ENCODE assay signal across 25 mouse cellular contexts in genomic region chr2:170244108-170244507, GRCm38 (mm10).
DNase-seq lines count a peak whose midpoint lies in the region; ATAC-seq and TF ChIP-seq lines count a peak whose summit lies in the region.
"Had no signal": no experiment of that assay in that cellular context is flagged by ENCODE, and none has a peak within 500 bp of the region (broad histone marks: within the 10 kb centered on the region; RNA-seq: fewer than 3 reads in every experiment).

No protein-coding gene starts in this region.

- TF ChIP-seq EP300 in ES-Bruce4 (IDR thresholded peaks at IDR 0.05; ENCODE audit: insufficient read depth, low read depth, low read length) = no peak

- no peak overlapping the region for H3K9ac ChIP-seq in hindbrain, embryonic 13.5 days
- no peak overlapping the region for H3K9ac ChIP-seq in hindbrain, embryonic 12.5 days
- no peak overlapping the region for H3K9ac ChIP-seq in ES-Bruce4 (ENCODE audit: low read depth, poor library complexity, severe bottlenecking)
- no peak overlapping the region for H3K9ac ChIP-seq in intestine, embryonic 16.5 days (ENCODE audit: low read depth, low read length)
- H3K9ac ChIP-seq: embryonic facial prominence, embryonic 13.5 days; forebrain, embryonic 12.5 days; forebrain, postnatal 0 days; hindbrain, embryonic 15.5 days had no signal

- H3K4me2 ChIP-seq in hindbrain, embryonic 13.5 days = no peak overlapping the region
- no peak overlapping the region for H3K4me2 ChIP-seq in hindbrain, embryonic 12.5 days (replicated peaks)
- H3K4me2 ChIP-seq in intestine, embryonic 16.5 days (ENCODE audit: low read depth, low read length) = no peak overlapping the region
- H3K4me2 ChIP-seq: embryonic facial prominence, embryonic 13.5 days; forebrain, embryonic 12.5 days; hindbrain, embryonic 15.5 days had no signal

- no peaks in the 10 kb centered on the region for H3K27me3 ChIP-seq in hindbrain, embryonic 13.5 days
- no peaks in the 10 kb centered on the region for H3K27me3 ChIP-seq in hindbrain, embryonic 12.5 days
- H3K27me3 ChIP-seq in ES-Bruce4 (ENCODE audit: control insufficient read depth, insufficient read depth, low read length, poor library complexity, severe bottlenecking) = no peaks in the 10 kb centered on the region
- H3K27me3 ChIP-seq in intestine, embryonic 16.5 days (replicated peaks; ENCODE audit: control insufficient read depth, insufficient read depth, low read length) = no peaks in the 10 kb centered on the region
- H3K27me3 ChIP-seq: CH12.LX; hindbrain, embryonic 15.5 days had no signal

- 0 out of 2 replicates have a peak overlapping the region, but pooled peaks have one; percentile 23 for H3K27ac ChIP-seq in hindbrain, embryonic 13.5 days
- no peak overlapping the region for H3K27ac ChIP-seq in hindbrain, embryonic 12.5 days
- peak overlapping the region; percentile 36 for H3K27ac ChIP-seq in ES-Bruce4 (ENCODE audit: insufficient read depth, low read length)
- H3K27ac ChIP-seq in intestine, embryonic 16.5 days (ENCODE audit: low read length) = no peak overlapping the region
- H3K27ac ChIP-seq: embryonic facial prominence, embryonic 13.5 days; forebrain, embryonic 12.5 days; gastrocnemius, adult 2 months; heart, embryonic 10.5 days; hindbrain, embryonic 15.5 days had no signal

- H3K9me3 ChIP-seq in hindbrain, embryonic 13.5 days = no peaks in the 10 kb centered on the region
- 0 out of 2 replicates have a peak, but pooled peaks cover 2% of the 10 kb centered on the region for H3K9me3 ChIP-seq in hindbrain, embryonic 12.5 days (replicated peaks)
- H3K9me3 ChIP-seq in ES-Bruce4 (replicated peaks; ENCODE audit: control insufficient read depth, insufficient read depth, low read length, poor library complexity, severe bottlenecking) = no peaks in the 10 kb centered on the region
- no peaks in the 10 kb centered on the region for H3K9me3 ChIP-seq in intestine, embryonic 16.5 days (ENCODE audit: control insufficient read depth, low read length)
- H3K9me3 ChIP-seq: embryonic facial prominence, embryonic 13.5 days; forebrain, embryonic 12.5 days; G1E; heart, embryonic 10.5 days; hindbrain, embryonic 15.5 days had no signal

- ATAC-seq in hindbrain, embryonic 13.5 days (ENCODE audit: low FRiP score) = no peak
- ATAC-seq in hindbrain, embryonic 12.5 days (ENCODE audit: low FRiP score) = no peak
- ATAC-seq in granulocyte monocyte progenitor cell, adult 5-6 weeks (replicated peaks; ENCODE audit: poor library complexity, severe bottlenecking) = peak; percentile 74
- no peak for ATAC-seq in intestine, embryonic 16.5 days
- ATAC-seq: forebrain, postnatal 0 days; inflammation-experienced regulatory T-cells, adult 6 months had no signal

- no peak for TF ChIP-seq CTCF in ES-Bruce4 (IDR thresholded peaks at IDR 0.05; ENCODE audit: low read depth, low read length)

- TF ChIP-seq POLR2A in ES-Bruce4 (IDR thresholded peaks at IDR 0.05; ENCODE audit: insufficient read depth, low read length) = no peak

- WGBS in hindbrain, embryonic 13.5 days = 88% methylated on average over 4 of the region's 4 CpGs
- 86% methylated on average over 4 of the region's 4 CpGs for WGBS in hindbrain, embryonic 12.5 days
- WGBS in intestine, embryonic 16.5 days = 67% methylated on average over 4 of the region's 4 CpGs

- H3K4me3 ChIP-seq in hindbrain, embryonic 13.5 days = no peak overlapping the region
- H3K4me3 ChIP-seq in hindbrain, embryonic 12.5 days = no peak overlapping the region
- no peak overlapping the region for H3K4me3 ChIP-seq in ES-Bruce4 (ENCODE audit: low read depth, low read length)
- H3K4me3 ChIP-seq in intestine, embryonic 16.5 days (ENCODE audit: low read length) = no peak overlapping the region
- H3K4me3 ChIP-seq: embryonic facial prominence, embryonic 13.5 days; forebrain, embryonic 12.5 days; gastrocnemius, adult 2 months; heart, embryonic 10.5 days; hindbrain, embryonic 15.5 days had no signal

- H3K36me3 ChIP-seq in hindbrain, embryonic 13.5 days = no peaks in the 10 kb centered on the region
- no peaks in the 10 kb centered on the region for H3K36me3 ChIP-seq in hindbrain, embryonic 12.5 days
- H3K36me3 ChIP-seq in ES-Bruce4 (ENCODE audit: control insufficient read depth, insufficient read depth, low read length, poor library complexity, severe bottlenecking) = no peaks in the 10 kb centered on the region
- no peaks in the 10 kb centered on the region for H3K36me3 ChIP-seq in intestine, embryonic 16.5 days (ENCODE audit: control insufficient read depth, insufficient read depth, low read length)
- H3K36me3 ChIP-seq: embryonic facial prominence, embryonic 13.5 days; forebrain, embryonic 12.5 days; G1E; heart, embryonic 10.5 days; hindbrain, embryonic 15.5 days had no signal

- DNase-seq in lung, postnatal 4 days = no peak
- no peak for DNase-seq in right cerebral cortex, postnatal 36 days (ENCODE audit: low spot score in 2 of 2)
- DNase-seq: adrenal gland, adult 8-10 months; adrenal gland, postnatal 36 days; cerebellum, adult 11 months; cerebellum, adult 8-10 months; cerebellum, postnatal 14 days; forebrain, postnatal 0 days; gastrocnemius, adult 2 months; gastrocnemius, postnatal 25 days; heart, adult 18-20 months; heart, postnatal 10 days; heart, postnatal 4 days had no signal

- H3K4me1 ChIP-seq in hindbrain, embryonic 13.5 days (replicated peaks) = peaks cover 19% of the 10 kb centered on the region
- peaks cover 19% of the 10 kb centered on the region for H3K4me1 ChIP-seq in hindbrain, embryonic 12.5 days
- H3K4me1 ChIP-seq in ES-Bruce4 (ENCODE audit: control insufficient read depth, insufficient read depth, low read length) = no peaks in the 10 kb centered on the region
- no peaks in the 10 kb centered on the region for H3K4me1 ChIP-seq in intestine, embryonic 16.5 days (ENCODE audit: control insufficient read depth, insufficient read depth, low read length)

Comparison
In these comparisons a context has a peak if more than half of its experiments do, and no peak if none do; other contexts are left out.
1. H3K27ac ChIP-seq: peak in hindbrain, embryonic 13.5 days (single experiment) and ES-Bruce4 (single experiment); none in hindbrain, embryonic 12.5 days (single experiment) and intestine, embryonic 16.5 days (single experiment).